8 mouse cellular contexts compared by ENCODE assay signal in genomic region chr2:181212389-181213020, GRCm38 (mm10). TPM values are rescaled to one million over a fixed set of nuclear protein-coding genes. Genes with fewer than 3 reads are reported as not detected.
A peak's percentile ranks its signal among the peaks of the same experiment; 100 is the strongest.
DNase-seq lines count a peak whose midpoint lies in the region; TF ChIP-seq lines count a peak whose summit lies in the region.

No protein-coding gene starts in this region.

- intact Hi-C loops in left cerebral cortex, adult 2 months (cut with DNase I) = no loop called here
- intact Hi-C loops in left cerebral cortex, postnatal 36 days (cut with DNase I) = no loop called here

- peaks cover 16% of the 10 kb centered on the region for H3K4me1 ChIP-seq in embryonic facial prominence, embryonic 10.5 days
- H3K4me1 ChIP-seq in megakaryocyte, embryonic 14.5 days = peaks cover 18% of the 10 kb centered on the region

- no peak for DNase-seq in left cerebral cortex, adult 2 months (ENCODE audit: extremely low spot score in 1 of 2, low spot score in 2 of 2)
- no peak for DNase-seq in left cerebral cortex, postnatal 36 days (ENCODE audit: low spot score in 2 of 2)
- peak; percentile 32 for DNase-seq in embryonic facial prominence, embryonic 10.5 days (ENCODE audit: low spot score)
- peak; percentile 49 for DNase-seq in induced T-regulatory cell, adult 2 months (ENCODE audit: low read depth)
- DNase-seq in cerebellum, postnatal 4 days (ENCODE audit: low spot score in 2 of 2) = no peak
- no peak for DNase-seq in right cerebral cortex, postnatal 10 days (ENCODE audit: low spot score in 2 of 2)
- no peak for DNase-seq in layer of hippocampus, adult 11-12 months (ENCODE audit: low spot score)

- no peaks in the 10 kb centered on the region for H3K9me3 ChIP-seq in embryonic facial prominence, embryonic 10.5 days
- H3K9me3 ChIP-seq in megakaryocyte, embryonic 14.5 days = no peaks in the 10 kb centered on the region

- 2% methylated on average over 34 of the region's 34 CpGs for WGBS in embryonic facial prominence, embryonic 10.5 days

- no peaks in the 10 kb centered on the region for H3K36me3 ChIP-seq in embryonic facial prominence, embryonic 10.5 days (replicated peaks)
- H3K36me3 ChIP-seq in megakaryocyte, embryonic 14.5 days (replicated peaks; ENCODE audit: low read length) = no peaks in the 10 kb centered on the region

- H3K27ac ChIP-seq in left cerebral cortex, adult 2 months = no peak overlapping the region
- H3K27ac ChIP-seq in embryonic facial prominence, embryonic 10.5 days (replicated peaks) = no peak overlapping the region; the same call in 1 of the 2 replicates

- no peak for TF ChIP-seq CTCF in left cerebral cortex, adult 2 months (IDR thresholded peaks at IDR 0.05)

- H3K27me3 ChIP-seq in embryonic facial prominence, embryonic 10.5 days (replicated peaks; ENCODE audit: low read depth, poor library complexity, severe bottlenecking) = peaks cover 70% of the 10 kb centered on the region
- peaks cover 71% of the 10 kb centered on the region for H3K27me3 ChIP-seq in megakaryocyte, embryonic 14.5 days (replicated peaks)

- H3K4me3 ChIP-seq in left cerebral cortex, adult 2 months = peak overlapping the region; percentile 37
- H3K4me3 ChIP-seq in embryonic facial prominence, embryonic 10.5 days = peak overlapping the region; percentile 55
- H3K4me3 ChIP-seq in megakaryocyte, embryonic 14.5 days (replicated peaks) = peak overlapping the region; percentile 85

RNA-seq across cellular contexts. Expression of gene Srms, which starts 0.5 kb away (rescaled TPM):
- total RNA-seq in left cerebral cortex, adult 2 months (2021) = under 1 TPM; 0.25 to 0.26 TPM
- total RNA-seq in left cerebral cortex, postnatal 36 days (2021) = under 1 TPM; 0.25 to 0.50 TPM
- 0.05 and 0.16 TPM in 2 replicates for polyA plus RNA-seq in embryonic facial prominence, embryonic 10.5 days (2016; fragmentation: Nextera tagmentation; extraction: Ambion mirVana)
- polyA plus RNA-seq in megakaryocyte, embryonic 14.5 days (2012; ENCODE audit: insufficient read depth, low replicate concordance) = not detected in 2 replicates

RNA-seq across cellular contexts. Expression of gene Fndc11, which starts 7.3 kb away (rescaled TPM):
- total RNA-seq in left cerebral cortex, adult 2 months (2021) = not detected
- not detected for total RNA-seq in left cerebral cortex, postnatal 36 days (2021)
- polyA plus RNA-seq in embryonic facial prominence, embryonic 10.5 days (2016; fragmentation: Nextera tagmentation; extraction: Ambion mirVana) = 0.25 and 0.26 TPM in 2 replicates
- not detected in 2 replicates for polyA plus RNA-seq in megakaryocyte, embryonic 14.5 days (2012; ENCODE audit: insufficient read depth, low replicate concordance)

RNA-seq across cellular contexts. Expression of gene Ptk6, which starts 9.9 kb away (rescaled TPM):
- total RNA-seq in left cerebral cortex, adult 2 months (2021) = under 1 TPM in 1 of 2 experiments, not detected in 1; 0.11 TPM
- not detected for total RNA-seq in left cerebral cortex, postnatal 36 days (2021)
- not detected in 2 replicates for polyA plus RNA-seq in embryonic facial prominence, embryonic 10.5 days (2016; fragmentation: Nextera tagmentation; extraction: Ambion mirVana)
- not detected in 2 replicates for polyA plus RNA-seq in megakaryocyte, embryonic 14.5 days (2012; ENCODE audit: insufficient read depth, low replicate concordance)

RNA-seq across cellular contexts. Expression of gene Ppdpf, which starts 25.5 kb away (rescaled TPM):
- total RNA-seq in left cerebral cortex, adult 2 months (2021) = 10 to 100 TPM; 72.8 to 77.8 TPM
- 10 to 100 TPM; 88.3 to 97.9 TPM for total RNA-seq in left cerebral cortex, postnatal 36 days (2021)
- 351 and 375 TPM in 2 replicates for polyA plus RNA-seq in embryonic facial prominence, embryonic 10.5 days (2016; fragmentation: Nextera tagmentation; extraction: Ambion mirVana)
- 257 and 509 TPM in 2 replicates for polyA plus RNA-seq in megakaryocyte, embryonic 14.5 days (2012; ENCODE audit: insufficient read depth, low replicate concordance)

RNA-seq across cellular contexts. Expression of gene Helz2, which starts 29.3 kb away (rescaled TPM):
- 1 to 10 TPM; 2.3 to 4.3 TPM for total RNA-seq in left cerebral cortex, adult 2 months (2021)
- total RNA-seq in left cerebral cortex, postnatal 36 days (2021) = 1 to 10 TPM; 1.7 to 3.6 TPM
- polyA plus RNA-seq in embryonic facial prominence, embryonic 10.5 days (2016; fragmentation: Nextera tagmentation; extraction: Ambion mirVana) = 1.1 and 1.4 TPM in 2 replicates
- polyA plus RNA-seq in megakaryocyte, embryonic 14.5 days (2012; ENCODE audit: insufficient read depth, low replicate concordance) = 1.9 and 2.3 TPM in 2 replicates

Comparison
In these comparisons a context has a peak if more than half of its experiments do, and no peak if none do; other contexts are left out.
1. DNase-seq: peak in embryonic facial prominence, embryonic 10.5 days (single experiment) and induced T-regulatory cell, adult 2 months (single experiment); none in left cerebral cortex, adult 2 months (0 of 2), left cerebral cortex, postnatal 36 days (0 of 2), cerebellum, postnatal 4 days (0 of 2), right cerebral cortex, postnatal 10 days (0 of 2) and layer of hippocampus, adult 11-12 months (single experiment).
2. Peak in every context shown above with its lines, with median percentiles within 50 percentile points of each other: H3K4me3 ChIP-seq.